Mouse (Mus musculus): ENCODE results near the gene Arrdc1.

DNA sequence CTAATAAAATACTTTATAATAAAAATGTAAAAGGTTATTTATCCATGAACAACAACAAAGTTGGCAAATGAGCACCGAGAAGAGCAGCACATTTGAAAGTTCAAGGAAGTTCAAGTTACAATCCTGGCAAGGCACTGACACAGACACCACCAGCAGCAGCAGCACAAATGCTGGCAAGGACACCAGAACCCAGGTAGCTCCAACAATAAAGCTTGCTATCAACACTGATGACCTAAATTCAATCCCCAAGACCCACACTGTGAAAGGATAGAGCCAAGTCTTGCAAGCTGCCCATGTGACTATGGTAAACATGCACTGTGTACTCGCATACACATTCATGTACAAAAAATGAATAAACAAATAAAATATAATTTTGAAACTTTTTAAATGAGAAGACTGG is 54.4 kb downstream of the Arrdc1 start:
- TF ChIP-seq CTCF (IDR thresholded peaks at IDR 0.05; ENCODE audit: low read depth, low read length) (no peak), POLR2A (IDR thresholded peaks at IDR 0.05; ENCODE audit: borderline replicate concordance, low read depth, low read length) (no peak)
